10 mouse cellular contexts compared by ENCODE assay signal in the genomic region with DNA sequence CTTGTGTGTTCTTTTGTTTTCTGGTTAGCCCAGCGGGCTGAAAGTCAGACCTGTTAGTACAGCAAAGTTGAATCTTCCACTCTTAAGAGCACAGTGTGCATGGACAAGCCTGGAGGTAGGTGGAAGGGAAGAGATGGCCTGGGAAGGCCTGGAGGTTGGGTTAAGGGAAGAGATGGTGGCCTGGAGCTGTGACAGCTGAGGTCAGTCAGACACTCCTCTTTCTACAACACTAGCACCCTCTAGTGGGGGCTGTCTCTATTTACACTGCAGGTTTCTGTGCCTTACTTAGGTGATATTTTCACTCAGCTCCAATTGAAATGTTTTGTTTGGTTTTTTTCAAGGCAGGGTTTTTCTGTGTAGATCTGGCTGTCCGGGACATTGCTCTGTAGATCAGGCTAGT. TPM values are rescaled to one million over a fixed set of nuclear protein-coding genes. Genes with fewer than 3 reads are reported as not detected.
A peak's percentile ranks its signal among the peaks of the same experiment; 100 is the strongest.
DNase-seq lines count a peak whose midpoint lies in the region; ATAC-seq and TF ChIP-seq lines count a peak whose summit lies in the region.
"Had no signal": no experiment of that assay in that cellular context is flagged by ENCODE, and none has a peak within 500 bp of the region (broad histone marks: within the 10 kb centered on the region; RNA-seq: fewer than 3 reads in every experiment).

No protein-coding gene starts in this region.

- no peaks in the 10 kb centered on the region for H3K9me3 ChIP-seq in neural tube, embryonic 15.5 days (replicated peaks)
- no peaks in the 10 kb centered on the region for H3K9me3 ChIP-seq in forebrain, embryonic 10.5 days
- H3K9me3 ChIP-seq in hindbrain, embryonic 12.5 days (replicated peaks) = no peaks in the 10 kb centered on the region
- no peaks in the 10 kb centered on the region for H3K9me3 ChIP-seq in midbrain, embryonic 15.5 days
- H3K9me3 ChIP-seq: embryonic facial prominence, embryonic 13.5 days; stomach, embryonic 15.5 days had no signal

- TF ChIP-seq POLR2A in bone marrow, adult 2 months (IDR thresholded peaks at IDR 0.05; ENCODE audit: borderline replicate concordance, control insufficient read depth, low read depth, low read length) = no peak

- H3K4me3 ChIP-seq in neural tube, embryonic 15.5 days (replicated peaks) = no peak overlapping the region
- H3K4me3 ChIP-seq in bone marrow, adult 2 months (replicated peaks; ENCODE audit: control insufficient read depth, low read depth, low read length) = no peak overlapping the region
- no peak overlapping the region for H3K4me3 ChIP-seq in forebrain, embryonic 10.5 days
- H3K4me3 ChIP-seq in hindbrain, embryonic 12.5 days = no peak overlapping the region
- no peak overlapping the region for H3K4me3 ChIP-seq in left cerebral cortex, adult 2 months
- H3K4me3 ChIP-seq in midbrain, embryonic 15.5 days = no peak overlapping the region
- H3K4me3 ChIP-seq: embryonic facial prominence, embryonic 13.5 days; stomach, embryonic 15.5 days had no signal

- H3K4me1 ChIP-seq in neural tube, embryonic 15.5 days = no peaks in the 10 kb centered on the region
- no peaks in the 10 kb centered on the region for H3K4me1 ChIP-seq in bone marrow, adult 2 months (ENCODE audit: control insufficient read depth, insufficient read depth, low read length)
- peaks cover 6% of the 10 kb centered on the region for H3K4me1 ChIP-seq in forebrain, embryonic 10.5 days
- H3K4me1 ChIP-seq in hindbrain, embryonic 12.5 days = no peaks in the 10 kb centered on the region
- no peaks in the 10 kb centered on the region for H3K4me1 ChIP-seq in midbrain, embryonic 15.5 days
- H3K4me1 ChIP-seq: embryonic facial prominence, embryonic 13.5 days; stomach, embryonic 15.5 days had no signal

- no peak overlapping the region for H3K27ac ChIP-seq in neural tube, embryonic 15.5 days (replicated peaks)
- H3K27ac ChIP-seq in bone marrow, adult 2 months (ENCODE audit: control insufficient read depth, insufficient read depth, low read depth, low read length, poor library complexity) = no peak overlapping the region
- H3K27ac ChIP-seq in forebrain, embryonic 10.5 days = no peak overlapping the region; the same call in 1 of the 2 replicates
- H3K27ac ChIP-seq in hindbrain, embryonic 12.5 days = no peak overlapping the region
- no peak overlapping the region for H3K27ac ChIP-seq in left cerebral cortex, adult 2 months
- H3K27ac ChIP-seq in midbrain, embryonic 15.5 days = no peak overlapping the region
- H3K27ac ChIP-seq: embryonic facial prominence, embryonic 13.5 days; stomach, embryonic 15.5 days had no signal

- peak; percentile 63 for TF ChIP-seq CTCF in bone marrow, adult 2 months (IDR thresholded peaks at IDR 0.05; ENCODE audit: control insufficient read depth, insufficient read depth, low read length)
- TF ChIP-seq CTCF in left cerebral cortex, adult 2 months (IDR thresholded peaks at IDR 0.05) = peak; percentile 93

- H3K36me3 ChIP-seq in neural tube, embryonic 15.5 days = no peaks in the 10 kb centered on the region
- no peaks in the 10 kb centered on the region for H3K36me3 ChIP-seq in forebrain, embryonic 10.5 days (replicated peaks)
- H3K36me3 ChIP-seq in hindbrain, embryonic 12.5 days = no peaks in the 10 kb centered on the region
- no peaks in the 10 kb centered on the region for H3K36me3 ChIP-seq in midbrain, embryonic 15.5 days (replicated peaks)
- H3K36me3 ChIP-seq: embryonic facial prominence, embryonic 13.5 days; stomach, embryonic 15.5 days had no signal

- peak; percentile 73 for DNase-seq in neural tube, embryonic 10.5 days (ENCODE audit: extremely low spot score, low spot score)
- DNase-seq in forebrain, embryonic 10.5 days (ENCODE audit: extremely low spot score, low spot score) = peak; percentile 65
- peak; percentile 67 to 72 for DNase-seq in left cerebral cortex, adult 2 months (ENCODE audit: extremely low spot score in 1 of 2, low spot score in 2 of 2)
- DNase-seq in testis, postnatal 14 days (ENCODE audit: low spot score) = peak; percentile 56

- H3K27me3 ChIP-seq in neural tube, embryonic 15.5 days (replicated peaks) = 0 out of 2 replicates have a peak, but pooled peaks cover 12% of the 10 kb centered on the region
- H3K27me3 ChIP-seq in forebrain, embryonic 10.5 days (ENCODE audit: poor library complexity, severe bottlenecking) = peaks cover 57% of the 10 kb centered on the region
- peaks cover 20% of the 10 kb centered on the region; the same call in 1 of the 2 replicates for H3K27me3 ChIP-seq in hindbrain, embryonic 12.5 days
- no peaks in the 10 kb centered on the region; the same call in none of the 2 replicates for H3K27me3 ChIP-seq in midbrain, embryonic 15.5 days (replicated peaks)
- H3K27me3 ChIP-seq: stomach, embryonic 15.5 days had no signal

- 57% methylated on average over 2 of the region's 2 CpGs for WGBS in neural tube, embryonic 15.5 days
- WGBS in bone marrow, adult 2 months = 52% methylated on average over 2 of the region's 2 CpGs
- WGBS in forebrain, embryonic 10.5 days = 55% methylated on average over 2 of the region's 2 CpGs
- WGBS in hindbrain, embryonic 12.5 days = 56% methylated on average over 2 of the region's 2 CpGs
- 49% methylated on average over 2 of the region's 2 CpGs for WGBS in midbrain, embryonic 15.5 days

- intact Hi-C loops in left cerebral cortex, adult 2 months (cut with DNase I) = loop anchor here (1.0 to 5.0 kb wide), 3 partner anchors 195 to 586 kb away; no protein-coding TSS in a partner anchor

- ATAC-seq in neural tube, embryonic 15.5 days (ENCODE audit: low FRiP score) = no peak
- ATAC-seq in hindbrain, embryonic 12.5 days (ENCODE audit: low FRiP score) = 0 out of 2 replicates have a peak, but pooled peaks have one; percentile 50
- peak; percentile 65; the same call in 1 of the 2 replicates for ATAC-seq in midbrain, embryonic 15.5 days (replicated peaks)

- no peak overlapping the region for H3K4me2 ChIP-seq in neural tube, embryonic 15.5 days
- no peak overlapping the region for H3K4me2 ChIP-seq in hindbrain, embryonic 12.5 days (replicated peaks)
- H3K4me2 ChIP-seq in midbrain, embryonic 15.5 days = no peak overlapping the region
- H3K4me2 ChIP-seq: embryonic facial prominence, embryonic 13.5 days; stomach, embryonic 15.5 days had no signal

- no peak overlapping the region for H3K9ac ChIP-seq in neural tube, embryonic 15.5 days (replicated peaks)
- no peak overlapping the region for H3K9ac ChIP-seq in hindbrain, embryonic 12.5 days
- H3K9ac ChIP-seq in midbrain, embryonic 15.5 days = no peak overlapping the region
- H3K9ac ChIP-seq: embryonic facial prominence, embryonic 13.5 days; stomach, embryonic 15.5 days had no signal

RNA-seq across cellular contexts. Expression of a gene that starts 7.5 kb away (rescaled TPM):
- 25.7 and 28.9 TPM in 2 replicates for polyA plus RNA-seq in neural tube, embryonic 15.5 days (2015; fragmentation: Nextera tagmentation; extraction: Ambion mirVana)
- polyA plus RNA-seq in bone marrow, adult 2 months (2011; ENCODE audit: insufficient read depth, insufficient read length, low replicate concordance, missing spikeins) = 0.72 TPM in 1 of 2 replicates, not detected in the other
- 6.2 and 6.5 TPM in 2 replicates for polyA plus RNA-seq in forebrain, embryonic 10.5 days (2016; fragmentation: Nextera tagmentation; extraction: Ambion mirVana)
- 50.9 and 58.7 TPM in 2 replicates for polyA plus RNA-seq in hindbrain, embryonic 12.5 days (2016; fragmentation: Nextera tagmentation; extraction: Ambion mirVana)
- 1 to 10 TPM; 6.0 to 7.4 TPM for total RNA-seq in left cerebral cortex, adult 2 months (2021)
- 22.7 and 23.2 TPM in 2 replicates for polyA plus RNA-seq in midbrain, embryonic 15.5 days (2015; fragmentation: Nextera tagmentation; extraction: Ambion mirVana)

RNA-seq across cellular contexts. Expression of a gene that starts 23.8 kb away (rescaled TPM):
- polyA plus RNA-seq in neural tube, embryonic 15.5 days (2015; fragmentation: Nextera tagmentation; extraction: Ambion mirVana) = 0.72 and 2.0 TPM in 2 replicates
- polyA plus RNA-seq in bone marrow, adult 2 months (2011; ENCODE audit: insufficient read depth, insufficient read length, low replicate concordance, missing spikeins) = 6.4 and 26.5 TPM in 2 replicates
- polyA plus RNA-seq in forebrain, embryonic 10.5 days (2016; fragmentation: Nextera tagmentation; extraction: Ambion mirVana) = 0.83 and 0.86 TPM in 2 replicates
- polyA plus RNA-seq in hindbrain, embryonic 12.5 days (2016; fragmentation: Nextera tagmentation; extraction: Ambion mirVana) = 0.81 and 1.0 TPM in 2 replicates
- 1 to 10 TPM; 2.6 to 2.9 TPM for total RNA-seq in left cerebral cortex, adult 2 months (2021)
- 0.10 and 0.43 TPM in 2 replicates for polyA plus RNA-seq in midbrain, embryonic 15.5 days (2015; fragmentation: Nextera tagmentation; extraction: Ambion mirVana)
